7 mouse cellular contexts compared by ENCODE assay signal in the genomic region with DNA sequence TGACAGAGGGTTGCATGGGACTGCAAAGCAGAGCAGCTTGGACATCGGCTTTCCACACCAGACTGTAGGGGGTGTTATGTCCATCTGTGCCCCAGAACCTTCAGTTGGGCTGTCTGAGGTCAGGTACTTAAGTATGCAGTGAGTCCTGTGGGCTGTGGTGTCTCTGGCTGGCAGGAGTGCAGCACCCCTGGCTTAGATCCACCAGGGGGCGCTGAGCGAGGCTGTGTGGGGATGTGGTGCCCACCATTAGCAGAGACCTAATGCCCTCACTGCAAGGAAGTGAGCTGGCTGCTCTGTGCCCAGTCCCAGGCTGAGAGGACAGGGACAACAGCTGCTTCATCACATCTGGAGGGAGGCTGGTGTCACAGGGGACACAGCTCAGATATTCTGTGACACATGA.
DNase-seq lines count a peak whose midpoint lies in the region; ATAC-seq and TF ChIP-seq lines count a peak whose summit lies in the region.

No protein-coding gene starts in this region.

- peak; percentile 60 for DNase-seq in ovary, postnatal 36 days (ENCODE audit: low spot score)
- no peak for DNase-seq in ovary, adult 18-20 months (ENCODE audit: low spot score)
- DNase-seq in T-cell, adult 2 months (ENCODE audit: low spot score), result peak; percentile 34
- peak; percentile 74 for DNase-seq in embryo, embryonic 11 days
- DNase-seq in spleen, adult 2 months (ENCODE audit: low read depth in 1 of 2, low spot score in 2 of 2), result peak in 1 of 2 experiments; percentile 45

- no peak overlapping the region for H3K9ac ChIP-seq in hindbrain, embryonic 12.5 days
- H3K9ac ChIP-seq in lung, embryonic 16.5 days (ENCODE audit: low read length), result no peak overlapping the region

- no peak overlapping the region for H3K4me2 ChIP-seq in hindbrain, embryonic 12.5 days (replicated peaks)
- no peak overlapping the region for H3K4me2 ChIP-seq in lung, embryonic 16.5 days (ENCODE audit: low read depth, low read length)

- H3K4me3 ChIP-seq in hindbrain, embryonic 12.5 days, result no peak overlapping the region
- no peak overlapping the region for H3K4me3 ChIP-seq in lung, embryonic 16.5 days (ENCODE audit: low read length)
- H3K4me3 ChIP-seq in spleen, adult 2 months (ENCODE audit: extremely low read depth, insufficient read depth, insufficient read length), result no peak overlapping the region

- no peak overlapping the region for H3K27ac ChIP-seq in hindbrain, embryonic 12.5 days
- H3K27ac ChIP-seq in lung, embryonic 16.5 days (ENCODE audit: low read length), result no peak overlapping the region
- H3K27ac ChIP-seq in spleen, adult 2 months (ENCODE audit: insufficient read depth, low read length), result no peak overlapping the region

- no peaks in the 10 kb centered on the region for H3K9me3 ChIP-seq in hindbrain, embryonic 12.5 days (replicated peaks)
- H3K9me3 ChIP-seq in lung, embryonic 16.5 days (ENCODE audit: control insufficient read depth, low read length), result no peaks in the 10 kb centered on the region

- 14% methylated on average over 3 of the region's 3 CpGs for WGBS in hindbrain, embryonic 12.5 days
- WGBS in lung, embryonic 16.5 days, result 14% methylated on average over 3 of the region's 3 CpGs
- 10% methylated on average over 3 of the region's 3 CpGs for WGBS in spleen, adult 2 months

- peaks cover 15% of the 10 kb centered on the region for H3K4me1 ChIP-seq in hindbrain, embryonic 12.5 days
- peaks cover 10% of the 10 kb centered on the region; the same call in 1 of the 2 replicates for H3K4me1 ChIP-seq in lung, embryonic 16.5 days (replicated peaks; ENCODE audit: control insufficient read depth, insufficient read depth, low read length)
- H3K4me1 ChIP-seq in spleen, adult 2 months (ENCODE audit: control insufficient read depth, insufficient read depth, insufficient read length), result no peaks in the 10 kb centered on the region

- ATAC-seq in hindbrain, embryonic 12.5 days (ENCODE audit: low FRiP score), result peak; percentile 47; the same call in 1 of the 2 replicates
- ATAC-seq in lung, embryonic 16.5 days (ENCODE audit: low read depth), result peak; percentile 37

- TF ChIP-seq POLR2A in spleen, adult 2 months (IDR thresholded peaks at IDR 0.05; ENCODE audit: low read depth, low read length), result no peak

- no peaks in the 10 kb centered on the region for H3K36me3 ChIP-seq in hindbrain, embryonic 12.5 days
- H3K36me3 ChIP-seq in lung, embryonic 16.5 days (ENCODE audit: control insufficient read depth, insufficient read depth, low read length), result no peaks in the 10 kb centered on the region
- no peaks in the 10 kb centered on the region for H3K36me3 ChIP-seq in spleen, adult 2 months (ENCODE audit: control insufficient read depth, insufficient read depth, low read length)

- peak; percentile 71; the same call in 1 of the 2 replicates for TF ChIP-seq CTCF in spleen, adult 2 months (IDR thresholded peaks at IDR 0.05; ENCODE audit: extremely low read depth, insufficient read depth, insufficient read length, insufficient replicate concordance)

- H3K27me3 ChIP-seq in hindbrain, embryonic 12.5 days, result no peaks in the 10 kb centered on the region
- no peaks in the 10 kb centered on the region for H3K27me3 ChIP-seq in lung, embryonic 16.5 days (ENCODE audit: control insufficient read depth, insufficient read depth, low read depth, low read length)
- H3K27me3 ChIP-seq in spleen, adult 2 months (ENCODE audit: control insufficient read depth, insufficient read depth, low read length), result no peaks in the 10 kb centered on the region
